Mouse (Mus musculus) cortical plate, adult 2 months (tissue): ENCODE data around the gene Ubn1.

Experiments
- CTCF ChIP-seq: fragments of 200-500 bp; IDR thresholded peaks from 2 replicates; pipeline ENCODE4 v1.5.1; 2011; ENCODE audit warnings: mild to moderate bottlenecking, control low read depth, low read length; ENCODE audit not compliant: insufficient read depth; ENCODE audit errors: extremely low read depth
- POLR2A ChIP-seq: fragments of 200-500 bp; IDR thresholded peaks from 2 replicates; pipeline ENCODE4 v1.6.1; 2011; ENCODE audit warnings: mild to moderate bottlenecking, low read length, control low read depth; ENCODE audit not compliant: insufficient read depth; ENCODE audit errors: extremely low read depth

DNA sequence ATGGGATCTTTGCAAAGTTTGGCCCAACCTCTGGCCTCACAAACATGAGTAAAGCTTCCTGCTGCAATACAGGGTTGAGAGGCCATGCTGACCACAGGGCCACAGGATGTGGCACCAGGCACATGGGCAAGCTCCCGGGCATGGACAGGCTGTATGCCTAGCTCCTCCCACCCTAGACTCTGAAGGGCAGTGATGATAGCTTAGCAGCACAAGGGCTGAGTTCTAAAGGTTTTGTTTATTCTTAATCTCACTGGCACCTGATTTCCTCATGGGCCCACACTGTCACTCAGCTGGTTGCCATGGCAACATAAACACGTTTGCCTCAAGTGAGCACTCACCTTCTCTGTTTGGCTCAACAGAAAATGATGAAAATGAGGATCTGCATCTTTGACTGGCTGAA lies 20.0 kb upstream of the Ubn1 start:
- TF ChIP-seq POLR2A (no peak), CTCF (no peak)
